Mouse (Mus musculus) ZHBTc4 (cell line): ENCODE measurements at regions not wholly inside any gene's neighbourhood (a gene's known extent, or its start where the extent isn't known, plus 50 kb on each side); places are given as distances from the start of the nearest gene placed in this dataset.
A peak's percentile ranks its signal among the peaks of the same experiment; 100 is the strongest.

Experiments
- DNase-seq: peaks from one replicate; pipeline ENCODE4 v3.0.0-alpha.2; 2011; ENCODE audit warnings: low read depth, low spot score

GRCm38 (mm10) chr17:89301325-89301724 lies 100.8 kb upstream of the Fshr start:
- no peak for DNase-seq

DNA sequence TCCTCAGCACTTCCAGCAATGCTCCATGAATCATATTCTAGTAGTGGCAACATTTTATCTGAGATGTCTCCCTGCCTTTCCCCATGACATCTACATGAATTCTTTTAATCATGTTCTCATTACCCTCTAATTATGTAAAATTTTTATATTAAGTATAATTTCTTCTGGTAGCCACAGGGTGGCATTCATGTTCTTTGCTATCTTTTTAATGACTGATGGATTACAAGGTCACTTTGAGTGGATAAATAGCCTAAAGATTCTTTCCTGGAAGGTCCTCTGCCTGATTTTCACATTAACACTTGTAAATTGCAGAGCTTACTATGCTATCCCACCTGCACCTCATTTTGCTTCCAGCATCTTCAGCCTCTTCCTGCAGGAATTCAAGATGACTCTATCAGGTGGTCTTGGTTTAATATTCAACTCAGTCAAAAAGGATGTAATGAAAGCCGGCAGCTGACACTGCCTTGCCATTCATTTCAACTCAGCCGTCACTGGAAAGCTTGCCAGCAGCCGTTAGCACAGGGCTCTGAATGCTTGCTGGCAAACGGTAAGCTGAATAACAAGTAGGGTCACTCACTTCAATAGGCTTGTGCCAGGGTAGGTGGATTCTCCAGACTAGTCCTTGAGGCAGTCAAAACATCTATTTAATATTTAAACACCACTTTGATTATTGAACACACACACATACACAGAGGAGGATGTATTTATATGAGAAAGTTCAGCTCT lies 97.0 kb upstream of the Fshr start:
- DNase-seq: no peak

- DNase-seq: no peak
Measured at GRCm38 (mm10) chr17:89281321-89281720, 80.8 kb upstream of the Fshr start.

- peak; percentile 54 for DNase-seq
Measured at GRCm38 (mm10) chr17:89272141-89272540, 71.7 kb upstream of the Fshr start.

- no peak for DNase-seq
Measured at GRCm38 (mm10) chr17:89255687-89256086, 55.2 kb upstream of the Fshr start.

- DNase-seq: no peak
Measured at GRCm38 (mm10) chr17:89250811-89251210, 50.3 kb upstream of the Fshr start.
